In the genomic region with DNA sequence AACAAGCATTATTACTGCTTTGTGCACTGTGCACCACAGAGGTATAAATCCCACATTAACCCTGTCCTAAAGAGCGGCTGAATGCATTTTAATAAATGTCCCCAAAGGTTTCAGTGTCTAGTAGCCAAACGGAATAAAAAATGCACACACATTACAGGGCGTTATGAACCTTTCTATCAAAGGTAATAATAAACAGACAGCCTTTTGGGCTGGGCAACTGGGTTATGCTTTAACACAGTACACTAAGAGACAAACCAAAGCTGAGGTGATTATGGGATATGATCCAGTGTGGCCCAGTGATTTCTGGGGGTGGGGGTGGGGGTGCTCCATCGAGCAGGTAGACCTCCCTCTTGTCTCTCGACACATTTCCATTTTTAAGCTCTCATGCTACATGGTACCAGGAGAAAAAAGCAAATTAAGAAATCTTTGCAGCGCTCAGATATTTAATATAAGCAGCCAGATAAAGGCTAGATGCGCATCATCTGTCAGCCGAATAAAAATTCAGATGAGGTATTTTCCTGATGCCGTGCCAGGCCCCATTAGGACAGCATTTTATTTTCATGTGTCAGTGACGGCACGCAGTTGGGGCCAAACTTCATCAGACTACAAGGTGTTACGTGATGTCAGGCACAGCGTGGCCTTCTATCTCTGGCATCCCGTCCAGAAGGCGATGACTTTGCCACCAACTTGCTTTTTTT, we compare ENCODE assay signal across 18 mouse cellular contexts. TPM values are rescaled to one million over a fixed set of nuclear protein-coding genes. Genes with fewer than 3 reads are reported as not detected.
DNase-seq lines count a peak whose midpoint lies in the region; ATAC-seq and TF ChIP-seq lines count a peak whose summit lies in the region.
"Had no signal": no experiment of that assay in that cellular context is flagged by ENCODE, and none has a peak within 500 bp of the region (broad histone marks: within the 10 kb centered on the region; RNA-seq: fewer than 3 reads in every experiment).

No protein-coding gene starts in this region.

- no peak for ATAC-seq in heart, embryonic 13.5 days (ENCODE audit: extremely low read depth, insufficient number of reproducible peaks, low FRiP score, low TSS enrichment)
- no peak for ATAC-seq in lung, postnatal 0 days
- ATAC-seq: intestine, embryonic 15.5 days; liver, postnatal 0 days had no signal

- peaks cover 10% of the 10 kb centered on the region for H3K27me3 ChIP-seq in heart, embryonic 13.5 days (replicated peaks)
- no peaks in the 10 kb centered on the region; the same call in 1 of the 2 replicates for H3K27me3 ChIP-seq in lung, postnatal 0 days (replicated peaks; ENCODE audit: insufficient read depth, low read length)
- H3K27me3 ChIP-seq: forebrain, embryonic 15.5 days; hindbrain, embryonic 12.5 days had no signal

- H3K27ac ChIP-seq in heart, embryonic 13.5 days (replicated peaks) = no peak overlapping the region
- H3K27ac ChIP-seq in lung, postnatal 0 days (ENCODE audit: low read length) = no peak overlapping the region
- H3K27ac ChIP-seq: forebrain, embryonic 15.5 days; hindbrain, embryonic 12.5 days; intestine, embryonic 15.5 days; limb, embryonic 13.5 days; neural tube, embryonic 15.5 days had no signal

- H3K4me2 ChIP-seq in heart, embryonic 13.5 days = 0 out of 2 replicates have a peak overlapping the region, but pooled peaks have one; percentile 16
- H3K4me2 ChIP-seq in lung, postnatal 0 days (replicated peaks; ENCODE audit: low read depth, low read length) = no peak overlapping the region
- H3K4me2 ChIP-seq: forebrain, embryonic 15.5 days; hindbrain, embryonic 12.5 days; intestine, embryonic 15.5 days; limb, embryonic 13.5 days; neural tube, embryonic 15.5 days had no signal

- 50% methylated on average over 15 of the region's 15 CpGs for WGBS in heart, embryonic 13.5 days
- 60% methylated on average over 15 of the region's 15 CpGs for WGBS in lung, postnatal 0 days

- no peak for TF ChIP-seq CTCF in lung, postnatal 0 days (IDR thresholded peaks at IDR 0.05)

- H3K9me3 ChIP-seq in heart, embryonic 13.5 days = peaks cover 4% of the 10 kb centered on the region; the same call in 1 of the 2 replicates
- H3K9me3 ChIP-seq in lung, postnatal 0 days (ENCODE audit: low read length) = no peaks in the 10 kb centered on the region
- H3K9me3 ChIP-seq: forebrain, embryonic 15.5 days; intestine, embryonic 15.5 days; limb, embryonic 13.5 days; neural tube, embryonic 15.5 days had no signal

- no peaks in the 10 kb centered on the region for H3K36me3 ChIP-seq in heart, embryonic 13.5 days
- no peaks in the 10 kb centered on the region; the same call in 1 of the 2 replicates for H3K36me3 ChIP-seq in lung, postnatal 0 days (ENCODE audit: insufficient read depth, low read length)
- H3K36me3 ChIP-seq: forebrain, embryonic 15.5 days; hindbrain, embryonic 12.5 days; intestine, embryonic 15.5 days; limb, embryonic 13.5 days; neural tube, embryonic 15.5 days had no signal

- no peak overlapping the region for H3K4me3 ChIP-seq in heart, embryonic 13.5 days
- H3K4me3 ChIP-seq in lung, postnatal 0 days (ENCODE audit: low read depth, low read length) = no peak overlapping the region
- H3K4me3 ChIP-seq: forebrain, embryonic 15.5 days; hindbrain, embryonic 12.5 days; intestine, embryonic 15.5 days; limb, embryonic 13.5 days; neural tube, embryonic 15.5 days had no signal

- peaks cover 43% of the 10 kb centered on the region for H3K4me1 ChIP-seq in heart, embryonic 13.5 days
- H3K4me1 ChIP-seq in lung, postnatal 0 days (ENCODE audit: insufficient read depth, low read depth, low read length) = peaks cover 5% of the 10 kb centered on the region; the same call in 1 of the 2 replicates

- TF ChIP-seq EP300 in lung, postnatal 0 days (IDR thresholded peaks at IDR 0.05) = no peak

- no peak overlapping the region for H3K9ac ChIP-seq in heart, embryonic 13.5 days
- H3K9ac ChIP-seq in lung, postnatal 0 days (replicated peaks; ENCODE audit: low read depth) = no peak overlapping the region
- H3K9ac ChIP-seq: forebrain, embryonic 15.5 days; hindbrain, embryonic 12.5 days; intestine, embryonic 15.5 days; limb, embryonic 13.5 days; liver, postnatal 0 days; neural tube, embryonic 15.5 days had no signal

- no peak for DNase-seq in heart, adult 8-10 months (ENCODE audit: low spot score)
- peak; percentile 12 for DNase-seq in lung, postnatal 0 days (ENCODE audit: low spot score)
- no peak for DNase-seq in lung, postnatal 25 days (ENCODE audit: low spot score)
- DNase-seq in gastrocnemius, postnatal 25 days = peak; percentile 7
- peak; percentile 36 for DNase-seq in skeletal muscle tissue, adult 2 months (ENCODE audit: low read depth, low spot score)
- no peak for DNase-seq in layer of hippocampus, postnatal 36 days
- DNase-seq: adrenal gland, adult 2 months; cerebellum, adult 18-20 months; liver, postnatal 0 days; thymus, adult 18-20 months had no signal

RNA-seq across cellular contexts. Expression of a gene that starts 51.6 kb away (rescaled TPM):
- polyA plus RNA-seq in heart, embryonic 13.5 days (2015; fragmentation: Nextera tagmentation; extraction: Ambion mirVana) = 12.8 and 14.6 TPM in 2 replicates
- total RNA-seq in heart, adult 8-10 months (2022) = 10 to 100 TPM; 26.0 to 49.4 (median 32.2) TPM
- polyA plus RNA-seq in lung, postnatal 0 days (2015; fragmentation: Nextera tagmentation; extraction: Ambion mirVana) = 36.6 and 43.9 TPM in 2 replicates
- total RNA-seq in gastrocnemius, postnatal 25 days (2021) = 1 to 10 TPM in 1 of 2 experiments, under 1 TPM in 1; 0.46 to 3.4 TPM
- under 1 TPM; 0.23 to 0.25 TPM for total RNA-seq in layer of hippocampus, postnatal 36 days (2021)
- total RNA-seq: granulocyte monocyte progenitor cell, adult 5-6 weeks; megakaryocyte-erythroid progenitor cell, adult 5-6 weeks had no signal
- polyA plus RNA-seq: liver, postnatal 0 days had no signal

Comparison
In these comparisons a context has a peak if more than half of its experiments do, and no peak if none do; other contexts are left out.
1. DNase-seq: peak in lung, postnatal 0 days (single experiment), gastrocnemius, postnatal 25 days (single experiment) and skeletal muscle tissue, adult 2 months (single experiment); none in heart, adult 8-10 months (single experiment), lung, postnatal 25 days (single experiment) and layer of hippocampus, postnatal 36 days (0 of 2).
2. RNA of a gene that starts 51.6 kb away (total RNA-seq): 26.0 to 49.4 TPM in heart, adult 8-10 months; 0.46 to 3.4 TPM in gastrocnemius, postnatal 25 days and 0.23 to 0.25 TPM in layer of hippocampus, postnatal 36 days; every median in the first group is over 4 times any median in the second.